Mouse (Mus musculus) cortical plate, adult 2 months (tissue): Measurements from ENCODE around the gene Fam69a.

Source experiments
- CTCF ChIP-seq: fragments of 200-500 bp; IDR thresholded peaks from 2 replicates; pipeline ENCODE4 v1.5.1; 2011; ENCODE audit warnings: mild to moderate bottlenecking, control low read depth, low read length; ENCODE audit not compliant: insufficient read depth; ENCODE audit errors: extremely low read depth
- POLR2A ChIP-seq: fragments of 200-500 bp; IDR thresholded peaks from 2 replicates; pipeline ENCODE4 v1.6.1; 2011; ENCODE audit warnings: mild to moderate bottlenecking, low read length, control low read depth; ENCODE audit not compliant: insufficient read depth; ENCODE audit errors: extremely low read depth

- TF ChIP-seq POLR2A = no peak
- TF ChIP-seq CTCF = no peak
Observed at GRCm38 (mm10) chr5:107896265-107896664, 90.6 kb downstream of the Fam69a start.
